Mouse (Mus musculus) heart, embryonic 12.5 days (tissue): Measurements from ENCODE around the gene Patj. TPM values are rescaled to one million over a fixed set of nuclear protein-coding genes. Genes with fewer than 3 reads are reported as not detected.

ENCODE experiments used
- ATAC-seq: fragments of 200-750 bp; cut with Nextera tagmentation; 2 replicates; pipeline ENCODE4 v1.8.0; 2017; ENCODE audit warnings: moderate TSS enrichment, moderate library complexity; ENCODE audit not compliant: insufficient number of reproducible peaks, low FRiP score
- H3K27ac ChIP-seq: fragments of 300-500 bp; sonication (generic); 2 replicates; pipeline ENCODE4 v1.5.1; 2016; ENCODE audit warnings: mild to moderate bottlenecking, moderate library complexity; ENCODE audit not compliant: poor library complexity, severe bottlenecking
- H3K27me3 ChIP-seq: fragments of 300-500 bp; sonication (generic); replicated peaks from 2 replicates; pipeline ENCODE4 v1.6.1; 2016; ENCODE audit warnings: mild to moderate bottlenecking, moderate library complexity
- H3K36me3 ChIP-seq: fragments of 300-500 bp; sonication (generic); 2 replicates; pipeline ENCODE4 v1.6.1; 2016; ENCODE audit warnings: mild to moderate bottlenecking, moderate library complexity
- H3K4me1 ChIP-seq: fragments of 300-500 bp; sonication (generic); replicated peaks from 2 replicates; pipeline ENCODE4 v1.6.1; 2016; ENCODE audit warnings: mild to moderate bottlenecking
- H3K4me2 ChIP-seq: fragments of 300-500 bp; sonication (generic); 2 replicates; pipeline ENCODE4 v1.6.1; 2016; ENCODE audit warnings: mild to moderate bottlenecking, moderate library complexity
- H3K4me3 ChIP-seq: fragments of 300-500 bp; sonication (generic); 2 replicates; pipeline ENCODE4 v1.5.1; 2016; ENCODE audit warnings: mild to moderate bottlenecking
- H3K9ac ChIP-seq: fragments of 300-500 bp; sonication (generic); 2 replicates; pipeline ENCODE4 v1.6.1; 2016; ENCODE audit warnings: mild to moderate bottlenecking, moderate library complexity
- H3K9me3 ChIP-seq: fragments of 300-500 bp; sonication (generic); replicated peaks from 2 replicates; pipeline ENCODE4 v1.6.1; 2016; ENCODE audit warnings: mild to moderate bottlenecking, moderate library complexity
- WGBS: fragments of 180-500 bp; shearing (Covaris S2); methylation state at CpG from one replicate; pipeline ENCODE4 v1.1.7; 2016; 5-methylcytosine and 5-hydroxymethylcytosine counted together
- polyA plus RNA-seq: library from polyadenylated mRNA; unstranded; fragments of >200 nt; fragmentation: Nextera tagmentation; extraction: Ambion mirVana; gene quantifications from 2 replicates; pipeline ENCODE4 v1.2.1, GENCODE M21; 2016

The Patj gene
- polyA plus RNA-seq, 1 experiment from 2014 or later = 14.8 TPM

DNA sequence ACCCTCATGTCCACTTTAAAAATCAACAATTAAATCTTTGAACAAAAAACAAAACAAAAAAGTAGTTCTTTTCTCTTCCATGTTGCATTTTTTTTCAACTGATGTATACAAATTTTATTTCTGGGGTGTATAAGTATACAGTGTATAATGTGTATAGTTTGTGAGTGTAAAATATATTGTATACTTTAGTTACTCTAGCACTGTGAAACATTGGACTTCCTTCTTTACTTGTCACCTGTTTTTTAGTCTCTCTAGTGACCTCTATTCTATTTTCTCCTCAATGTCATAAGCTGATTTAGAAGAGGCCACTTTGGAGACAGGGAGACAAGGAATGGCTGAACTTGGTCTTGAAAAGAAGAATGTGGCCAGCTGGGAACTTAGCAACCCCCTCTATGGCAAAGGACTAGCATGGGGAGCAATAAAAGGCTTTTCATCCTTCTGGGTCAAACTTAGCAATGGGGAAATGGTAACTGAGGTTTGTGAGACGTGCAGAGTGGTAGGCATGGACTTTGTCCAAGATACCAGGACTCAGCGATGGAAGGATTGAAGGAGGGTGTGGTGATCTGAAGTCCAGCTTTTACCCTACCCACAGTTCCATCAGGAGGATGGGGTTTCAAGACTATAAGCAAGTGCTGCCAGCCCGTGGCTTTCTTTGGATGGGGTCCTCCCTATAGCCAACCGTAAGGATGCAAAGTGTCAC lies 54.1 kb downstream of the Patj start:
- Histone ChIP-seq H3K27ac (no peak overlapping the region), H3K27me3 (no peaks in the 10 kb centered on the region), H3K4me2 (no peak overlapping the region), H3K9me3 (no peaks in the 10 kb centered on the region), H3K36me3 (no peaks in the 10 kb centered on the region), H3K4me3 (no peak overlapping the region), H3K4me1 (peaks cover 14% of the 10 kb centered on the region), H3K9ac (no peak overlapping the region)
- 75% methylated on average over 4 of the region's 4 CpGs for WGBS
- ATAC-seq = no peak

DNA sequence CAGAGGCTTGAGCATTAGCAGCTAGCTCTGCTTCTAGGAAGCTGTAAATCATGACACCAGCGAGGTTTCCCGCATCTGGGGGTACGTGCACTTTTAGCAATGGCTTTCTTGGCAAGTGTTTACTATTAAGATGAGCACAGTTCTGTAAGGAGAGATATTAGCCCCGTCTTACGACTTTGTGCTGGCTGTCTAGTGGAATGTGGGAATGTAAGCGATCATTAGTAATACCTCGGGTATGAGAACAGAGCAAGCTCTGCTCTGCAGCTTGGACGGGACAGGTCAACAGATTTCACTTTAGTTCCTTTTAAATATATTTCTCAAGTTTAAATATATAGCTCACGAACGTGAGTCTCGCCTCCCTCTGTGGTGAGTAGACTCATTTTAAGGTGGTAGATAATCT lies 54.7 kb downstream of the Patj start:
- H3K27ac ChIP-seq = no peak overlapping the region

DNA sequence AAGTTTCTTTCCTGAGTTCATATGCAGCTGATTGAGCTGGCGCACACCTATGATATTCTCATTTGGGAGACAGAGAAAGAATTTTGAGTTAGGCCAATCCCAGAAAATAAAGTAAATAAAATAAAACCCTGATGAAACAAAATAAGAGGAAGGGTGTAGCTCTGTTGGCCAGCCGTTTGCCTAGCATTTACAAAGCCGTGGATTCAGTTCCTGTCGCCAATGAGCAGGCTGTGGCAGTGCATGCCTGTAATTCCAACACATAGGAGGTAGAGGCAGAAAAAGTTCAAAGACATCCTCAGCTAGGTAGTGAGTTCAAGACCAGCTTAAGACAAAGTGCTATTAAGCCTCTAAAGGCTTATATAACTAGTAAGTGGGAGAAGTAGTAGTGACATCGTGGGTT lies 55.2 kb downstream of the Patj start:
- Histone ChIP-seq H3K9me3 (no peaks in the 10 kb centered on the region), H3K4me2 (no peak overlapping the region), H3K4me3 (no peak overlapping the region), H3K4me1 (peaks cover 14% of the 10 kb centered on the region), H3K27me3 (no peaks in the 10 kb centered on the region), H3K36me3 (no peaks in the 10 kb centered on the region), H3K9ac (no peak overlapping the region), H3K27ac (no peak overlapping the region)
- 77% methylated on average over 5 of the region's 5 CpGs for WGBS
- no peak for ATAC-seq

More for the DNA sequence above, 54.7 kb downstream of the Patj start:
- peaks cover 14% of the 10 kb centered on the region for H3K4me1 ChIP-seq
- 79% methylated on average over 11 of the region's 11 CpGs for WGBS
- no peak overlapping the region for H3K9ac ChIP-seq
- no peaks in the 10 kb centered on the region for H3K9me3 ChIP-seq
- H3K27me3 ChIP-seq = no peaks in the 10 kb centered on the region
- H3K36me3 ChIP-seq = no peaks in the 10 kb centered on the region
- H3K4me3 ChIP-seq = no peak overlapping the region
- ATAC-seq = no peak
- H3K4me2 ChIP-seq = no peak overlapping the region

DNA sequence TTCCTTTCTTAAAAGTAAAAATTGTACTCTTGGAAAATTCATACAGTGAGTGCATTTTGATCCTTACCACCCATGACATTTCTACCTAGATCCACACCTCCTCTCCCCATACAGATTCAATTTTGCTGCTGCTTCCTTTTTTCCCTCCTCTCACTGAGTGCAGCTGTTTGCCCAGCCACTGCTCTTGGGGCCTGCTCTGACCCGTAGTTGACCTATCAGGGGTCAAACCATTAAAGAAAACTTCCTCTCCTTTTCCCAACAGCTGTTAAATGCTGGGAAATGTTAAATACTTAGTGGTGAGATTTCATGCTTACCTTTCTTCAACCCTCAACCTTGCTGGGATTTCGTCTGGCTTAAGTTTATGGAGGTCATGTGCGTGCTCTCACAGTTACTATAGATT lies 55.7 kb downstream of the Patj start:
- Histone ChIP-seq H3K27me3 (no peaks in the 10 kb centered on the region), H3K9ac (no peak overlapping the region), H3K9me3 (no peaks in the 10 kb centered on the region), H3K4me3 (no peak overlapping the region), H3K36me3 (no peaks in the 10 kb centered on the region), H3K4me1 (peaks cover 14% of the 10 kb centered on the region), H3K27ac (no peak overlapping the region), H3K4me2 (no peak overlapping the region)
- 73% methylated on average over 3 of the region's 3 CpGs for WGBS
- ATAC-seq = no peak

DNA sequence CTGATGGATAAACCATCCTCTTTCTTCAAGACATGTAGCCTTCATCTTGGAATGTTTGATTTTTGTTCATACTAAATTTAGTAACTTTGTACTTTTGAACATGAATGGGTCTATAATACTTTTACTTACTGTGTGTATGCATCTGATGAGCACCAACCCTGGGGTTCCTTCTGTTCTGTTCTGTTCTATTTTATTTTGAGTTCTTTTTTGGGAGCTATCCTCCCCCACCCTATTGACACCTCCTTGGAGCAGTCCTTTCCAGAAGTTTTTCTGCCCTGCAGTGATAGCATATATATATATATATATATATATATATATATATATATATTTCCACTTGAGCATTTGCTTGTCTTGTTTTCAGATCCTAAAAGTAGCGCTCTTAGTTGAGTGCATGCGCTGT lies 57.1 kb downstream of the Patj start:
- Histone ChIP-seq H3K9ac (no peak overlapping the region), H3K4me3 (no peak overlapping the region), H3K4me2 (no peak overlapping the region), H3K9me3 (no peaks in the 10 kb centered on the region), H3K27ac (no peak overlapping the region), H3K36me3 (no peaks in the 10 kb centered on the region), H3K27me3 (no peaks in the 10 kb centered on the region), H3K4me1 (peaks cover 14% of the 10 kb centered on the region)
- 85% methylated on average over 2 of the region's 2 CpGs for WGBS
- ATAC-seq = no peak

DNA sequence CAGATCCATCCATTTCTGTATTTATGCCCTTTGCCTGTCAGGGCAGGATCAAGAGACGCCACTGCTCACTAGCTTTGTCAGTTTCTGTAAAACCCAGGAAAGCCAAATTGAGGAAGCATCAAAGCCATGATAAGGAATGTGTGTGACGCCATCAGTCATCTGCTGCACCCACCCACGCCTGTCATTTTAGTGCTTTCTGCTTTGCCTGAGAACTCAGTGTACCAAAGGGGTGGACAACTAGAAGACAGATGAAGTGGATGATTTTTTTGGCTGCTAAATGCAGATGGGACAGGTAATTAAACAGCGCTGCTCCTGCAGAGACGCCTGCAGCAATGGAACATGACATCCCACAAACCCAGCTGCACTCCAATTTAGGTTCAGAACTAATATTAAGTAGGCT lies 57.6 kb downstream of the Patj start:
- H3K4me3 ChIP-seq = no peak overlapping the region
- H3K4me1 ChIP-seq = peaks cover 14% of the 10 kb centered on the region
- no peak overlapping the region for H3K4me2 ChIP-seq
- no peaks in the 10 kb centered on the region for H3K9me3 ChIP-seq
- H3K27me3 ChIP-seq = no peaks in the 10 kb centered on the region
- no peak overlapping the region for H3K27ac ChIP-seq
- 67% methylated on average over 5 of the region's 5 CpGs for WGBS
- H3K36me3 ChIP-seq = no peaks in the 10 kb centered on the region
- no peak overlapping the region for H3K9ac ChIP-seq
- no peak for ATAC-seq

DNA sequence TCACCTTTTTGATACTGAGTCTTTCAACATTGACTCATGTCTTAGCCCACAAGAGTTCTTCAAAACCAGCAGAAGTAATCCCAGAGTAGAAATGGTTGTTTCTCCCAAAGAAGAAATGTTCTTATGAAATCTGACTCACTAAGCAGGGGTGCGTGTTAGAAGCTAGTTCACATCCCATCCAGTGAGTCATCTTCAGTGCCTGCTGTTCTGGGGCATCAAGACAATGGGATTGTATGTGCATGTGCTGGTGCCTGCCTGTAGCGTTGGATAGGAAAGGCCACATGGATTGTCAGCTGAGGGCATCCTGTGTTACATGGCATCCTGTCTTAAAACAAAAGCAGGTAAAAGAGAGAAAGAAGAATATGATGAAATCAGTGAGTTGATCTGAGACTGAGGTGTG lies 59.8 kb downstream of the Patj start:
- no peak overlapping the region for H3K27ac ChIP-seq
- H3K27me3 ChIP-seq = no peaks in the 10 kb centered on the region

DNA sequence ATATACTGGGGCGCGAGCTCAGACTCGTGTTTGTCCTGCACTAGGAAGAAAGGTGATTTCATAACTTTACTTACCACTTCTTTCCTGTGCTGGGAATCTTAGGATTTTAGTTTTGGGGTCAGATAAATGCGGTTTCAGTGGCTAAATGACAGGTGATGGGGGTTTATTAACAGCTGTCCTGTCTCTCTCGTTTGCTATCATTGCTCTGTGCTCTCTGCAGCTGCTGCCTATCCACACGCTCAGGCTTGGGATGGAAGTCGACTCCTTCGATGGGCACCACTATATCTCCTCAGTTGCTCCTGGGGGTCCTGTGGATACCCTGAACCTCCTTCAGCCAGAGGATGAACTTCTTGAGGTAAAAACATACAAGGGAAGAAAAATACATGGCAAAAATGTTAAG lies 60.3 kb downstream of the Patj start:
- ATAC-seq = no peak
- H3K4me1 ChIP-seq = peaks cover 7% of the 10 kb centered on the region
- no peak overlapping the region for H3K27ac ChIP-seq
- no peak overlapping the region for H3K4me3 ChIP-seq
- no peaks in the 10 kb centered on the region for H3K9me3 ChIP-seq
- 85% methylated on average over 8 of the region's 8 CpGs for WGBS
- H3K4me2 ChIP-seq = no peak overlapping the region
- H3K27me3 ChIP-seq = no peaks in the 10 kb centered on the region
- H3K36me3 ChIP-seq = no peaks in the 10 kb centered on the region
- no peak overlapping the region for H3K9ac ChIP-seq

More for the DNA sequence above, 59.8 kb downstream of the Patj start:
- ATAC-seq = no peak
- no peaks in the 10 kb centered on the region for H3K36me3 ChIP-seq
- 81% methylated on average over 2 of the region's 2 CpGs for WGBS
- no peak overlapping the region for H3K4me2 ChIP-seq
- H3K4me3 ChIP-seq = no peak overlapping the region
- no peak overlapping the region for H3K9ac ChIP-seq
- H3K9me3 ChIP-seq = no peaks in the 10 kb centered on the region
- H3K4me1 ChIP-seq = peaks cover 7% of the 10 kb centered on the region

DNA sequence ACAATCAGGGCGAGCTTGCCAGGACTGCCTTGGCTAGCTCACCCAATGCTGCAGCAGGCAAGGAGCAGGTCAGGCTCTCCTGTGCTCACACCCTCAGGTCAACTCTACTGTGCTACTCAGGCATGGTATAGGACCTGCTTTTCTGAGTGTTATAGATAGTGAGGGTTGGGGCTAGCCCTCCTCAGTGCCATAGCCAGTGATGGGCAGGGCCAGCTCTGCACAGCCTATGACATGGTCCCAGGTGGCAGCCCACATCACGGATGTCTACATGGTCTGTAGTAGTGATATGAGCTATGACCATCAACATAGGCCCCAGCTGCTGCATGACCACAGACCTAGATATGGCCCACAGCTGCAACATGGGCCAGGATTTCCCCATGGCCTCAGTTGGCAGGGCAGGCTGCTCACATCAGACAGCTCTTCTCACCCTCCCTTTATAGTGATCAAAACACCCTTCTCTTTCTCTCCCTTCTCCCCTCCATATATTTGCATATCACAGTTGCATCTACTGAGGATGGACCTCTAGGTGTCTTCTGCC lies 66.3 kb downstream of the Patj start:
- H3K9me3 ChIP-seq = no peaks in the 10 kb centered on the region
- no peak overlapping the region for H3K4me2 ChIP-seq
- H3K9ac ChIP-seq = no peak overlapping the region
- H3K4me3 ChIP-seq = no peak overlapping the region
- 85% methylated on average over 2 of the region's 2 CpGs for WGBS
- no peak for ATAC-seq
- peaks cover 16% of the 10 kb centered on the region for H3K36me3 ChIP-seq
- H3K27ac ChIP-seq = no peak overlapping the region
- H3K27me3 ChIP-seq = no peaks in the 10 kb centered on the region
- no peaks in the 10 kb centered on the region for H3K4me1 ChIP-seq

DNA sequence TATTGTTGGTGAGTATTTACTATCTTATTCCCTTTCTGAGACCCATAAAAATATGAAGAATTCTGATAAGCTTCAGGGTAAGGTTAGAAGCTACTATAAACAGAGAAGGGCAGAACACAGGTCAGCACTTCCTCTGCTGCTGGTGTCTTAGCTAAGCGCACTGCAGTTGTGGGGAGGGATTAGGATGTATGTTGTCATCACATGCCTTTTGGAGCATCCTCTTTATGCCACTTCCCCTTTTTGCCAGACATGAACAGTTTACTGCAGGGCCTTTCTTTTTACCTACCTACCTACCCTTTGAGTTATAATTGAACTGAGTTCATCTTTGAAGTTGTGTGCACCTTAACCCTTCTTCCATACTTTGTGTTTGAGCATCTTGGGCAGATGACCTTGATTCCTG lies 69.9 kb downstream of the Patj start:
- ATAC-seq = no peak
- 80% methylated on average over 1 of the region's 1 CpGs for WGBS
- no peaks in the 10 kb centered on the region for H3K9me3 ChIP-seq
- H3K4me1 ChIP-seq = peaks cover 6% of the 10 kb centered on the region
- peaks cover 23% of the 10 kb centered on the region for H3K36me3 ChIP-seq
- H3K9ac ChIP-seq = no peak overlapping the region
- H3K27ac ChIP-seq = no peak overlapping the region
- no peaks in the 10 kb centered on the region for H3K27me3 ChIP-seq
- H3K4me3 ChIP-seq = no peak overlapping the region
- no peak overlapping the region for H3K4me2 ChIP-seq

DNA sequence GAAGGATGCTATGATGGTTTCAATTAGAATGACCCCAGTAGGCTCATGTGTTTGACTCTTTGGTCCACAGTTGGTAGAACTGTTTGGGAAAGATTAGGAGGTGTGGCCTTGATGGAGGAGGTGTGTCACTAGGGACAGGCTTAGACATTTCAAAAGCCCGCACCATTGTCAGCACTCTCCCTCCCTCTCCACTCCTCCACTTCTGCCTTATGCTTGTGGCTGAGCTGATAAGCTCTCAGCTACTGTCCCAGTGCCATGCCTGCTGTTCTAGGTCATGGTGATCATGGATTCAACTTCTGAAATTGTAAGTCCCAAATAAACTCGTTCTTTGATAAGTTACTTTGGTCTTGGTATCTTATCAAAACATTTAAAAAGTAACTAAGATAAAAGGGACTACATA lies 70.3 kb downstream of the Patj start:
- Histone ChIP-seq H3K27ac (no peak overlapping the region), H3K9me3 (no peaks in the 10 kb centered on the region), H3K9ac (no peak overlapping the region), H3K27me3 (no peaks in the 10 kb centered on the region), H3K36me3 (peaks cover 23% of the 10 kb centered on the region), H3K4me1 (peaks cover 6% of the 10 kb centered on the region), H3K4me2 (no peak overlapping the region), H3K4me3 (no peak overlapping the region)
- no peak for ATAC-seq
- 47% methylated on average over 2 of the region's 2 CpGs for WGBS

DNA sequence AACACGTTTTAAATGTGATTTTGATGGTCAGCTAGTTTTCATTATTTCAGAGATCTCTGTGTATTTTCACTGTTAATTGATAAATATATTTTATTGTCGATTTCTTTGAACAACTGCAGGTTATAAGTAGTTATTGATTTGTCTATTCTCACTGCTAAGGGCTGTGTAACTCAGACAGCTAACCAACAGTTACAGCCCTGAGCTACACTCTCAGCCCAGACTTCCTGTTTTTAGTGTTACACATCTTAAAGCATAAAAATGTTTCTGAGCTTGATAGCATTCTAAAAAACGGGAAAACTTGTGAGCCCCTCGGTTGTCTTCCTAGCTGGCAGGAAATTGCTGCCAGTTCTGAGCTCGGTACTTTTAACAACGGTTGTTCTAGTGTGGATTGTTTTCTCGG lies 75.8 kb downstream of the Patj start:
- Histone ChIP-seq H3K4me1 (peaks cover 6% of the 10 kb centered on the region), H3K27ac (no peak overlapping the region), H3K36me3 (peaks cover 12% of the 10 kb centered on the region; the same call in 1 of the 2 replicates), H3K9me3 (no peaks in the 10 kb centered on the region), H3K27me3 (no peaks in the 10 kb centered on the region), H3K9ac (no peak overlapping the region), H3K4me3 (no peak overlapping the region), H3K4me2 (no peak overlapping the region)
- ATAC-seq = no peak
- WGBS = 66% methylated on average over 7 of the region's 7 CpGs
